8 mouse cellular contexts compared by ENCODE assay signal in genomic region chr10:59241141-59241541, GRCm38 (mm10). TPM values are rescaled to one million over a fixed set of nuclear protein-coding genes. Genes with fewer than 3 reads are reported as not detected.
A peak's percentile ranks its signal among the peaks of the same experiment; 100 is the strongest.
DNase-seq lines count a peak whose midpoint lies in the region; ATAC-seq lines count a peak whose summit lies in the region.

No protein-coding gene starts in this region.

- peak; percentile 63; the same call in 1 of the 2 replicates for ATAC-seq in kidney, embryonic 16.5 days (ENCODE audit: low FRiP score, low TSS enrichment)

- H3K36me3 ChIP-seq in kidney, embryonic 16.5 days (ENCODE audit: insufficient read depth, low read length) = no peaks in the 10 kb centered on the region

- intact Hi-C loops in left cerebral cortex, postnatal 10 days (cut with DNase I) = no loop called here
- intact Hi-C loops in left cerebral cortex, postnatal 4 days (cut with DNase I) = no loop called here

- H3K27me3 ChIP-seq in kidney, embryonic 16.5 days (ENCODE audit: insufficient read depth, low read length) = no peaks in the 10 kb centered on the region

- no peaks in the 10 kb centered on the region for H3K9me3 ChIP-seq in kidney, embryonic 16.5 days (ENCODE audit: low read length)

- no peak overlapping the region for H3K4me2 ChIP-seq in kidney, embryonic 16.5 days (replicated peaks; ENCODE audit: low read depth, low read length)

- peak; percentile 27 to 43 for DNase-seq in left cerebral cortex, postnatal 10 days (ENCODE audit: extremely low spot score in 1 of 2, low spot score in 2 of 2)
- no peak for DNase-seq in left cerebral cortex, postnatal 4 days
- DNase-seq in adrenal gland, postnatal 14 days = peak; percentile 60
- DNase-seq in ovary, postnatal 36 days (ENCODE audit: low spot score) = peak; percentile 18
- no peak for DNase-seq in spleen, postnatal 14 days (ENCODE audit: low spot score in 2 of 2)
- no peak for DNase-seq in gastrocnemius, adult 18-20 months (ENCODE audit: low spot score)
- DNase-seq in B cell, adult 2 months = no peak

- H3K9ac ChIP-seq in kidney, embryonic 16.5 days (replicated peaks; ENCODE audit: low read length) = no peak overlapping the region

- H3K4me1 ChIP-seq in kidney, embryonic 16.5 days (ENCODE audit: insufficient read depth, low read length) = no peaks in the 10 kb centered on the region

- no peak overlapping the region for H3K4me3 ChIP-seq in kidney, embryonic 16.5 days (ENCODE audit: low read length)

- H3K27ac ChIP-seq in kidney, embryonic 16.5 days (ENCODE audit: low read length) = no peak overlapping the region

- WGBS in kidney, embryonic 16.5 days = 36% methylated on average over 3 of the region's 3 CpGs

RNA-seq across cellular contexts. Expression of gene Sowahc, which starts 19.4 kb away (rescaled TPM):
- 10 to 100 TPM; 12.0 to 13.7 TPM for total RNA-seq in left cerebral cortex, postnatal 10 days (2021)
- total RNA-seq in left cerebral cortex, postnatal 4 days (2021) = 10 to 100 TPM; 15.0 to 17.7 TPM
- total RNA-seq in adrenal gland, postnatal 14 days (2021) = 22.7 and 24.6 TPM in 2 replicates
- 11.4 and 11.7 TPM in 2 replicates for polyA plus RNA-seq in kidney, embryonic 16.5 days (2015; fragmentation: Nextera tagmentation; extraction: Ambion mirVana)
- total RNA-seq in gastrocnemius, adult 18-20 months (2021) = under 1 TPM; 0.66 to 0.78 TPM

RNA-seq across cellular contexts. Expression of gene Sept10, which starts 19.5 kb away (rescaled TPM):
- total RNA-seq in left cerebral cortex, postnatal 10 days (2021) = 1 to 10 TPM; 8.2 to 9.5 TPM
- 10 to 100 TPM; 16.7 to 18.4 TPM for total RNA-seq in left cerebral cortex, postnatal 4 days (2021)
- 52.2 and 54.0 TPM in 2 replicates for total RNA-seq in adrenal gland, postnatal 14 days (2021)
- polyA plus RNA-seq in kidney, embryonic 16.5 days (2015; fragmentation: Nextera tagmentation; extraction: Ambion mirVana) = 46.3 and 48.6 TPM in 2 replicates
- total RNA-seq in gastrocnemius, adult 18-20 months (2021) = 1 to 10 TPM; 6.5 to 8.5 TPM

Comparison
In these comparisons a context has a peak if more than half of its experiments do, and no peak if none do; other contexts are left out.
1. DNase-seq: peak in left cerebral cortex, postnatal 10 days (2 of 2), adrenal gland, postnatal 14 days (single experiment) and ovary, postnatal 36 days (single experiment); none in left cerebral cortex, postnatal 4 days (single experiment), spleen, postnatal 14 days (0 of 2), gastrocnemius, adult 18-20 months (single experiment) and B cell, adult 2 months (0 of 2).
2. RNA of gene Sowahc, which starts 19.4 kb away (total RNA-seq): 22.7 to 24.6 TPM in adrenal gland, postnatal 14 days, 15.0 to 17.7 TPM in left cerebral cortex, postnatal 4 days and 12.0 to 13.7 TPM in left cerebral cortex, postnatal 10 days; 0.66 to 0.78 TPM in gastrocnemius, adult 18-20 months; every median in the first group is over 4 times any median in the second.